Mouse (Mus musculus): ENCODE measurements around the gene Rbbp4. TPM values are rescaled to one million over a fixed set of nuclear protein-coding genes. Genes with fewer than 3 reads are reported as not detected.

Rbbp4 gene
- polyA plus RNA-seq, 1 experiment, result 6.1 TPM

- TF ChIP-seq POLR2A (IDR thresholded peaks at IDR 0.05; ENCODE audit: low read depth, low read length) (no peak), CTCF (IDR thresholded peaks at IDR 0.05; ENCODE audit: extremely low read depth, insufficient read length, insufficient replicate concordance, low read depth, low read length) (no peak)
- 87% methylated on average over 5 of the region's 5 CpGs for WGBS
- peaks cover 48% of the 10 kb centered on the region for H3K36me3 ChIP-seq (ENCODE audit: control insufficient read depth, insufficient read depth, low read length)
These were observed 13.1 kb downstream of the Rbbp4 start for GRCm38 (mm10) chr4:129322042-129322441.

DNA sequence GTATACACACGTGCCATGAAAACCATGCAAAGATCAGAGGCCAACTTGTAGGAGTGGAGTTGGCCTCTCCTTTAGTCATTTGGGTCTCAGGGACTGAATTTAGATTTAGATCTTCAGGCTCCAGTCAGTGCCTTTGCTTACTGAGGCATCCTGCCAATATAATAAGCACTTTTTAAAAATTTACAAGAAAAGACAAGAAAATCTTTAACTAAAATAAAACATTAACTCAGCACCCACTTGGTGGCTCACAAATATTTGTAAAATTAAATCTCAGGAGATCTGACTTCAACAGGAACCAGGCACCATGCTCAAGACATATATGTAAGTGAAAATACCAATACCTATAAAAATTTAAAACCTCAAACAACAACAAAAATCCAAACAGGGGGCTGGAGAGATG is 14.3 kb downstream of the Rbbp4 start:
- Histone ChIP-seq H3K36me3 (ENCODE audit: control insufficient read depth, insufficient read depth, low read length) (peaks cover 52% of the 10 kb centered on the region), H3K4me1 (ENCODE audit: control insufficient read depth, insufficient read depth, insufficient read length, low read length) (no peaks in the 10 kb centered on the region), H3K27ac (ENCODE audit: insufficient read depth, low read depth, low read length) (no peak overlapping the region), H3K27me3 (ENCODE audit: control insufficient read depth, insufficient read depth, low read length) (no peaks in the 10 kb centered on the region), H3K4me3 (ENCODE audit: low read depth, low read length) (no peak overlapping the region)
- 74% methylated on average over 1 of the region's 1 CpGs for WGBS
- no peak for TF ChIP-seq POLR2A (IDR thresholded peaks at IDR 0.05; ENCODE audit: low read depth, low read length)
- no peak for TF ChIP-seq CTCF (IDR thresholded peaks at IDR 0.05; ENCODE audit: extremely low read depth, insufficient read length, insufficient replicate concordance, low read depth, low read length)

More at GRCm38 (mm10) chr4:129322042-129322441, 13.1 kb downstream of the Rbbp4 start:
- no peak overlapping the region for H3K27ac ChIP-seq (ENCODE audit: insufficient read depth, low read depth, low read length)
- no peaks in the 10 kb centered on the region for H3K4me1 ChIP-seq (ENCODE audit: control insufficient read depth, insufficient read depth, insufficient read length, low read length)
- H3K27me3 ChIP-seq (ENCODE audit: control insufficient read depth, insufficient read depth, low read length), result no peaks in the 10 kb centered on the region
- H3K4me3 ChIP-seq (ENCODE audit: low read depth, low read length), result no peak overlapping the region

DNA sequence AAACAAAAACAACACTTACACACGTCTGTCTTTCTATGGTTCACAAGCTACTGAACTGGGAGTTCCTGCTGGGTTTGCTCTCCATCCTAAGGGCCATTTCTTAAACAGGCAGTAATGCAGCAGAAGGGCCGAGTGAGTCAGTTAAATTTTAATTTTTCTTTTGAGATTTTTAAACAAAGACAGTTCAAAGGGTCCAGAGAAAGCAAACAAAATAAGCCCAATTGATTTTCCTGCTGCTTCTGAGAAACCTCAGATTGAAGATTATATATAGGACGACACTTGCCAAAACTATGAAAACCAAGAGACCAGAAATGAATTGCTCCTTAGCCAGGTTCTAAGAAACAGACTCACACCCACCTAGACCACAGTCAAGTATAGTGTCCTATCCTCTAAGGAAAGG is 21.3 kb downstream of the Rbbp4 start:
- WGBS, result 54% methylated on average over 3 of the region's 3 CpGs
- Histone ChIP-seq H3K27ac (ENCODE audit: insufficient read depth, low read depth, low read length) (no peak overlapping the region), H3K4me1 (ENCODE audit: control insufficient read depth, insufficient read depth, insufficient read length, low read length) (no peaks in the 10 kb centered on the region), H3K27me3 (ENCODE audit: control insufficient read depth, insufficient read depth, low read length) (no peaks in the 10 kb centered on the region), H3K36me3 (ENCODE audit: control insufficient read depth, insufficient read depth, low read length) (peaks cover 55% of the 10 kb centered on the region), H3K4me3 (ENCODE audit: low read depth, low read length) (no peak overlapping the region)
- TF ChIP-seq POLR2A (IDR thresholded peaks at IDR 0.05; ENCODE audit: low read depth, low read length) (no peak), CTCF (IDR thresholded peaks at IDR 0.05; ENCODE audit: extremely low read depth, insufficient read length, insufficient replicate concordance, low read depth, low read length) (no peak)

GRCm38 (mm10) chr4:129307936-129308335 is 27.2 kb downstream of the Rbbp4 start:
- Histone ChIP-seq H3K27me3 (ENCODE audit: control insufficient read depth, insufficient read depth, low read length) (no peaks in the 10 kb centered on the region), H3K4me3 (ENCODE audit: low read depth, low read length) (no peak overlapping the region), H3K36me3 (ENCODE audit: control insufficient read depth, insufficient read depth, low read length) (peaks cover 26% of the 10 kb centered on the region), H3K27ac (ENCODE audit: insufficient read depth, low read depth, low read length) (no peak overlapping the region), H3K4me1 (ENCODE audit: control insufficient read depth, insufficient read depth, insufficient read length, low read length) (no peaks in the 10 kb centered on the region)
- TF ChIP-seq CTCF (IDR thresholded peaks at IDR 0.05; ENCODE audit: extremely low read depth, insufficient read length, insufficient replicate concordance, low read depth, low read length) (no peak), POLR2A (IDR thresholded peaks at IDR 0.05; ENCODE audit: low read depth, low read length) (no peak)
- 33% methylated on average over 1 of the region's 1 CpGs for WGBS

GRCm38 (mm10) chr4:129304306-129304705 is 30.9 kb downstream of the Rbbp4 start:
- H3K27ac ChIP-seq (ENCODE audit: insufficient read depth, low read depth, low read length), result no peak overlapping the region
- H3K4me1 ChIP-seq (ENCODE audit: control insufficient read depth, insufficient read depth, insufficient read length, low read length), result no peaks in the 10 kb centered on the region
- H3K36me3 ChIP-seq (ENCODE audit: control insufficient read depth, insufficient read depth, low read length), result peaks cover 10% of the 10 kb centered on the region; the same call in 1 of the 2 replicates
- 27% methylated on average over 1 of the region's 1 CpGs for WGBS
- H3K27me3 ChIP-seq (ENCODE audit: control insufficient read depth, insufficient read depth, low read length), result no peaks in the 10 kb centered on the region
- no peak for TF ChIP-seq POLR2A (IDR thresholded peaks at IDR 0.05; ENCODE audit: low read depth, low read length)
- H3K4me3 ChIP-seq (ENCODE audit: low read depth, low read length), result no peak overlapping the region

DNA sequence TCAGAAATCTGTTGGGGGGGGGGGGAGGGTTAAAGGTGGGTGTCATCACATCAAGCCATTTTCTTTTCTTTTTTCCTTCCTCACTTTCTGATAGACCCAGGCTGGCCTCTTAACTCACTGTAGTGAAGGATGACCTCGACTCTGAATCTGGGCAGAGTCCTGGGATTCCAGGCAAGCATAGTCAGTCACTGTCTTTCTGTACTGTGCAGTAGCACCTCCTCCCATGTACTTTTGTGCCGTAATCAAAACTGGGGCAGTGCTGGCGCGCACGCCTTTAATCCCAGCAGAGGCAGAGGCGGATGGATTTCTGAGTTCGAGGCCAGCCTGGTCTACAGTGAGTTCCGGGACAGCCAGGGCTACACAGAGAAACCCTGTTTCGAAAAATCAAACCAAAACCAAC is 31.4 kb downstream of the Rbbp4 start:
- peaks cover 9% of the 10 kb centered on the region; the same call in 1 of the 2 replicates for H3K36me3 ChIP-seq (ENCODE audit: control insufficient read depth, insufficient read depth, low read length)

DNA sequence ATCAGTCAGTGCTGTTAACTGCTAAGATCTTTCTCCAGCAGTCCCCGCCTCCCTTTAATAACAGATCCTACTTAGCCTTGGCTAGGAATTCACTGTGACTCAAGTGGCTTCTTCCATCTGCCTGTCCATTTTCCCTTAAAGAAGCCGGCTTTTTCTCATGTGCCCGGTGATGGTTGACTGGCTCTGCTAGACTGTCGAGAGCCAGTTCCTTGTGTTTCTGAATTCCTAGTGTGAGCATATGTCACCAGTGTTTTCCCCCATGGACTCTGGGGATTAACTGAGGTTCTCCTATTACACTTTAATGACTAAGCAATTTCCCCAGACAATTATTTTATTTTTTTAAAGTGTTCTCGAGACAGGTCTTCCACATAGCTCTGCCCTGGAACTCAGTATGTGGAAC is 31.8 kb downstream of the Rbbp4 start:
- Histone ChIP-seq H3K36me3 (ENCODE audit: control insufficient read depth, insufficient read depth, low read length) (peaks cover 9% of the 10 kb centered on the region; the same call in 1 of the 2 replicates), H3K4me3 (ENCODE audit: low read depth, low read length) (no peak overlapping the region), H3K27ac (ENCODE audit: insufficient read depth, low read depth, low read length) (no peak overlapping the region), H3K27me3 (ENCODE audit: control insufficient read depth, insufficient read depth, low read length) (no peaks in the 10 kb centered on the region), H3K4me1 (ENCODE audit: control insufficient read depth, insufficient read depth, insufficient read length, low read length) (no peaks in the 10 kb centered on the region)
- TF ChIP-seq POLR2A (IDR thresholded peaks at IDR 0.05; ENCODE audit: low read depth, low read length), result no peak
- no peak for TF ChIP-seq CTCF (IDR thresholded peaks at IDR 0.05; ENCODE audit: extremely low read depth, insufficient read length, insufficient replicate concordance, low read depth, low read length)
- 75% methylated on average over 5 of the region's 5 CpGs for WGBS

More for the DNA sequence above, 31.4 kb downstream of the Rbbp4 start:
- TF ChIP-seq CTCF (IDR thresholded peaks at IDR 0.05; ENCODE audit: extremely low read depth, insufficient read length, insufficient replicate concordance, low read depth, low read length), result no peak
- no peak for TF ChIP-seq POLR2A (IDR thresholded peaks at IDR 0.05; ENCODE audit: low read depth, low read length)
- Histone ChIP-seq H3K27me3 (ENCODE audit: control insufficient read depth, insufficient read depth, low read length) (no peaks in the 10 kb centered on the region), H3K4me1 (ENCODE audit: control insufficient read depth, insufficient read depth, insufficient read length, low read length) (no peaks in the 10 kb centered on the region), H3K4me3 (ENCODE audit: low read depth, low read length) (no peak overlapping the region), H3K27ac (ENCODE audit: insufficient read depth, low read depth, low read length) (no peak overlapping the region)
- 74% methylated on average over 9 of the region's 9 CpGs for WGBS

- 81% methylated on average over 10 of the region's 10 CpGs for WGBS
- TF ChIP-seq POLR2A (IDR thresholded peaks at IDR 0.05; ENCODE audit: low read depth, low read length) (no peak), CTCF (IDR thresholded peaks at IDR 0.05; ENCODE audit: extremely low read depth, insufficient read length, insufficient replicate concordance, low read depth, low read length) (no peak)
These were observed 36.0 kb downstream of the Rbbp4 start for GRCm38 (mm10) chr4:129299121-129299520.

More at GRCm38 (mm10) chr4:129299121-129299520, 36.0 kb downstream of the Rbbp4 start:
- Histone ChIP-seq H3K27ac (ENCODE audit: insufficient read depth, low read depth, low read length) (no peak overlapping the region), H3K4me1 (ENCODE audit: control insufficient read depth, insufficient read depth, insufficient read length, low read length) (no peaks in the 10 kb centered on the region), H3K4me3 (ENCODE audit: low read depth, low read length) (no peak overlapping the region), H3K27me3 (ENCODE audit: control insufficient read depth, insufficient read depth, low read length) (no peaks in the 10 kb centered on the region), H3K36me3 (ENCODE audit: control insufficient read depth, insufficient read depth, low read length) (no peaks in the 10 kb centered on the region)

All from small intestine, adult 2 months (tissue).